Mouse (Mus musculus): ENCODE measurements around the gene Plcl1. TPM values are rescaled to one million over a fixed set of nuclear protein-coding genes. Genes with fewer than 3 reads are reported as not detected.

Gene Plcl1
- total RNA-seq, 2 experiments from 2014 or later: 2.9 to 4.1 TPM

- intact Hi-C loops (cut with DNase I): no loop called here
- no peak for DNase-seq
Measured at GRCm38 (mm10) chr1:55755742-55756141, 350.0 kb downstream of the Plcl1 start.

- intact Hi-C loops (cut with DNase I): no loop called here
- DNase-seq: no peak
Measured at GRCm38 (mm10) chr1:55762284-55762683, 356.6 kb downstream of the Plcl1 start.

GRCm38 (mm10) chr1:55763171-55763570 is 357.4 kb downstream of the Plcl1 start:
- no peak for DNase-seq
- intact Hi-C loops (cut with DNase I): no loop called here

GRCm38 (mm10) chr1:55766743-55767142 is 361.0 kb downstream of the Plcl1 start:
- DNase-seq: no peak
- intact Hi-C loops (cut with DNase I): no loop called here

- intact Hi-C loops (cut with DNase I): no loop called here
- no peak for DNase-seq
Measured at GRCm38 (mm10) chr1:55770072-55770785, 364.5 kb downstream of the Plcl1 start.

- intact Hi-C loops (cut with DNase I): no loop called here
- DNase-seq: no peak
Measured at GRCm38 (mm10) chr1:55792817-55793216, 387.1 kb downstream of the Plcl1 start.

Other genes with a start within 250 kb of the Plcl1 start
- gene Rftn2, start 179.1 kb upstream of the Plcl1 start, total RNA-seq (2021): 1 to 10 TPM; 2.9 to 3.7 TPM
- 1 to 10 TPM; 2.4 to 3.1 TPM for gene Mars2, start 168.7 kb upstream of the Plcl1 start, total RNA-seq (2021)
- not detected for gene Boll, start 42.5 kb upstream of the Plcl1 start, total RNA-seq (2021)